In genomic region chr13:46337791-46338190, GRCm38 (mm10) we compare ENCODE assay signal across 17 mouse cellular contexts.
DNase-seq lines count a peak whose midpoint lies in the region; ATAC-seq lines count a peak whose summit lies in the region.
"Had no signal": no experiment of that assay in that cellular context is flagged by ENCODE, and none has a peak within 500 bp of the region (broad histone marks: within the 10 kb centered on the region; RNA-seq: fewer than 3 reads in every experiment).

No protein-coding gene starts in this region.

- peak; percentile 63 for DNase-seq in heart, adult 11 months
- no peak for DNase-seq in heart, postnatal 25 days (ENCODE audit: low spot score)
- peak; percentile 62 for DNase-seq in CD4-positive helper T cell, adult 2 months (ENCODE audit: low read depth, low spot score)
- no peak for DNase-seq in urinary bladder, postnatal 14 days (ENCODE audit: low spot score)
- no peak for DNase-seq in left cerebral cortex, postnatal 14 days (ENCODE audit: low spot score in 2 of 2)
- DNase-seq in frontal cortex, postnatal 25 days (ENCODE audit: low spot score in 2 of 2) = no peak
- DNase-seq: adrenal gland, postnatal 10 days; cerebellum, adult 9-10 months; gastrocnemius, postnatal 25 days; heart, postnatal 14 days; kidney, postnatal 36 days; lung, adult 2 months; lung, postnatal 36 days; right cerebral cortex, adult 18-20 months had no signal

- intact Hi-C loops in heart, postnatal 25 days (cut with DNase I) = no loop called here
- intact Hi-C loops in left cerebral cortex, postnatal 14 days (cut with DNase I) = no loop called here

- peak; percentile 35 to 38 for ATAC-seq in hematopoietic stem cell, adult 5-6 weeks (replicated peaks in 1 of 2; ENCODE audit: insufficient read depth in 1 of 2, low FRiP score in 2 of 2, low TSS enrichment in 1 of 2, low read depth in 1 of 2, poor library complexity in 2 of 2, severe bottlenecking in 2 of 2)
- ATAC-seq in neutrophil, adult 5-6 weeks (ENCODE audit: extremely low read depth, insufficient number of reproducible peaks, low FRiP score, poor library complexity, severe bottlenecking) = peak; percentile 51
- ATAC-seq: intestine, embryonic 16.5 days had no signal

Comparison
In these comparisons a context has a peak if more than half of its experiments do, and no peak if none do; other contexts are left out.
1. DNase-seq: peak in heart, adult 11 months (single experiment) and CD4-positive helper T cell, adult 2 months (single experiment); none in heart, postnatal 25 days (single experiment), urinary bladder, postnatal 14 days (single experiment), left cerebral cortex, postnatal 14 days (0 of 2) and frontal cortex, postnatal 25 days (0 of 2).